Mouse (Mus musculus) forebrain, embryonic 11.5 days (tissue): ENCODE measurements around the gene Yju2. TPM values are rescaled to one million over a fixed set of nuclear protein-coding genes. Genes with fewer than 3 reads are reported as not detected.
"Not testable (repeated sequence)": the region's sequence is repeated elsewhere in the genome, so short reads cannot be mapped to it uniquely, and the experiment has no call there.

ENCODE experiments used
- ATAC-seq: fragments of 200-750 bp; cut with Nextera tagmentation; replicated peaks from 2 replicates; pipeline ENCODE4 v1.8.0; 2017; ENCODE audit warnings: moderate TSS enrichment; ENCODE audit not compliant: low FRiP score
- DNase-seq: peaks from one replicate; pipeline ENCODE4 v3.0.0-alpha.2; 2017; ENCODE audit warnings: low spot score
- H3K27ac ChIP-seq: fragments of 300-500 bp; sonication (generic); 2 replicates; pipeline ENCODE4 v1.5.1; 2014; ENCODE audit warnings: low read depth, low read length
- H3K27me3 ChIP-seq: fragments of 300-500 bp; sonication (generic); 2 replicates; pipeline ENCODE4 v1.6.1; 2014; ENCODE audit warnings: mild to moderate bottlenecking, low read length, mixed read lengths; ENCODE audit not compliant: control insufficient read depth, insufficient read depth
- H3K36me3 ChIP-seq: fragments of 300-500 bp; sonication (generic); 2 replicates; pipeline ENCODE4 v1.6.1; 2014; ENCODE audit warnings: mild to moderate bottlenecking, low read length, moderate library complexity, mixed read lengths; ENCODE audit not compliant: control insufficient read depth, insufficient read depth
- H3K4me1 ChIP-seq: fragments of 300-500 bp; sonication (generic); replicated peaks from 2 replicates; pipeline ENCODE4 v1.6.1; 2014; ENCODE audit warnings: low read length, mixed read lengths; ENCODE audit not compliant: control insufficient read depth, insufficient read depth
- H3K4me2 ChIP-seq: fragments of 300-500 bp; sonication (generic); 2 replicates; pipeline ENCODE4 v1.6.1; 2014; ENCODE audit warnings: low read depth, mild to moderate bottlenecking, low read length, moderate library complexity, mixed read lengths; ENCODE audit not compliant: severe bottlenecking
- H3K4me3 ChIP-seq: fragments of 300-500 bp; sonication (generic); 2 replicates; pipeline ENCODE4 v1.5.1; 2014; ENCODE audit warnings: low read depth, low read length
- H3K9ac ChIP-seq: fragments of 300-500 bp; sonication (generic); 2 replicates; pipeline ENCODE4 v1.6.1; 2014; ENCODE audit warnings: low read length
- H3K9me3 ChIP-seq: fragments of 300-500 bp; sonication (generic); 2 replicates; pipeline ENCODE4 v1.6.1; 2016; ENCODE audit warnings: low read length, mixed read lengths; ENCODE audit not compliant: control insufficient read depth
- WGBS: fragments of 180-500 bp; shearing (Covaris S2); extraction: QIAGEN DNeasy Blood & Tissue Kit; methylation state at CpG from one replicate; pipeline ENCODE4 v1.1.7; 2014; 5-methylcytosine and 5-hydroxymethylcytosine counted together
- polyA plus RNA-seq: library from polyadenylated mRNA; unstranded; fragments of >200 nt; fragmentation: Nextera tagmentation; extraction: Ambion mirVana; gene quantifications from 2 replicates; pipeline ENCODE4 v1.2.1, GENCODE M21; 2014

The Yju2 gene
- 27.4 and 28.2 TPM in 2 replicates for polyA plus RNA-seq

DNA sequence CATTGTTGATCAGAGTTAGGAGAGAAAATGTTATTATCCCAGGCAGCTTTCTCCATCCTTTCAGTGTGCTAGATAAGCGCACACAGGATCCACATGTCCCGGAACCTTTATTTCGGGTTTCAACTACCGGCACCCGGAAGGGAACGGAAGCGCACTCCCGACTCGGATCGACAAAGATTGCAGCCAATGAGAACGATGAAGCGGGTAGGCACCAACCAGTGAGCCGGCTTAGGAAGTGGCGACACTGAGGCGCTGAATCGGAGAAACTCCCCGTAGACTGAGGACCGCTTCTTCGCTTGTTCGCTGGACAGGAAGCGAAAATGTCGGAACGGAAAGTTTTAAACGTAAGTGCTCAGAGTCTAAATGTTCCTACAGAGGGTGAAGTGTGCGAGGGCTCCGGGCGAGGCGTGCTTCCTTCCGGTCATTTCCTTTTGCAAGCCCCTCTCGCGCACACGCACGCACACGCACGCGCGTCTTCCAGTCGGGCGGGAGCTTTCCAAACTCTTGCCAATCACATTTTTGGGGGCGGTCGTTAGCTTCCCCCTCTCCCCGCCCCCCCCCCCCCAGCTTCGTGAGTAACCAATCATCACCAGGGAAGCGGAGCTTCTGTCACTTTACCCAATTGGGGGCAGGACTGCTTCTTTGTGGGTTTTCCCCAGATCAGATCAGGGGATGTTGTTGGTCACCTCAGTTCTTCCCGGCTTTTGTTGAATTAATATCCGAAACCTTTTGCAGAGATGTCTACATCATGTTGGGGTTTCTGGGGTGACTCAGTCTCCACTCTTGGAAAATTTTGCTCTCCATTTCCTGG lies at the start of gene Yju2:
Gene Yju2, plus strand, starts transcription at position 182 of the 811 bp plus-strand sequence.
- H3K4me3 ChIP-seq, result peak within 1 kb of the TSS; percentile 56
- peaks cover 10% of the 10 kb centered on the region for H3K4me1 ChIP-seq
- WGBS, result under 1% methylated on average over 46 of the region's 46 CpGs
- ATAC-seq (peak; percentile 90), DNase-seq (peak; percentile 94)
- no peaks in the 10 kb centered on the region for H3K27me3 ChIP-seq
- peak within 1 kb of the TSS; percentile 92 for H3K27ac ChIP-seq
- H3K36me3 ChIP-seq, result no peaks in the 10 kb centered on the region
- H3K9me3 ChIP-seq, result no peaks in the 10 kb centered on the region
- peak within 1 kb of the TSS; percentile 66 for H3K4me2 ChIP-seq
- peak within 1 kb of the TSS; percentile 60 for H3K9ac ChIP-seq

DNA sequence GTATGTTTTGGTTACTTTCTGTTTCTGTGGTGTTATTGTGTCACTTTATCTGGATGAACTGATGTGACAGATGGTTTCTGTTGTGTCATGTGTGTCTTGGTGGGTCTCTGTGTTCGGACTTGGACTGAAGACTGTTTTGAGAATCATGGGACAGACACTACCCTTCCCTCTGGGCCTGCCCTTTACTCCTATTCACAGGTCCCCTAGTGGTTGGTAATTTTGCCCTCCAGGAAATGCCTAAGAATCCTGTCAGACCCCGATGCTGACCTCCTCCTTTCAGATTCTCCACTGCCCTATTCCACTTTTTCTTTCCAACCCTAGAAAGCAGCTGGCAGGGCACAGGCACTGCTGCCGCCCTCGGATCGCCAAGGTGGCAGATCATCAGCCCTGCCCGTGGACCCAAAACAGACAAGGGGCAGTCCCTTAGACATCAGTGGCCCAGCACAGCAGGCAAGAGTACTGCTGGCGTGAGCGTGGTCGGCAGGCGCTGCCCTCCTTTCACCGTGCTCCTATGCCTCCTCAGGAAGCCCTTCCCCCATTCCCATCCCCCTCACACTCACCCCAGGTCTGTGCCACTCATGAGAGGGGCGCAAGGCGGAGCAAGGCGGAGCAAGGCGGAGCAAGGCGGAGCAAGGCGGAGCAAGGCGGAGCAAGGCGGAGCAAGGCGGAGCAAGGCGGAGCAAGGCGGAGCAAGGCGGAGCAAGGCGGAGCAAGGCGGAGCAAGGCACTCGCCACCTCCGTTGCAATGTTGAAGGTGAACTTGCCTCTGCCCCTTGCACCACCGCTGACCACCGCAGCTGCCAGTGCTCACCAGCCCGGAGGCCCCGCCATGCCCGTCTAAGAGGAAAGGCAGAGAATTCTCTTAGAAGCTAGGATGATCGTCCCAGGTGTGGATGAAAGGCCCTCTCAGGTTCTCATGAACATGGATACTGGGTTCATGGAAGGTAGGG lies 27.1 kb upstream of the Yju2 start:
- H3K9ac ChIP-seq, result peak overlapping the region; percentile 73
- no peaks in the 10 kb centered on the region for H3K27me3 ChIP-seq
- WGBS, result 2% methylated on average over 28 of the region's 33 CpGs

DNA sequence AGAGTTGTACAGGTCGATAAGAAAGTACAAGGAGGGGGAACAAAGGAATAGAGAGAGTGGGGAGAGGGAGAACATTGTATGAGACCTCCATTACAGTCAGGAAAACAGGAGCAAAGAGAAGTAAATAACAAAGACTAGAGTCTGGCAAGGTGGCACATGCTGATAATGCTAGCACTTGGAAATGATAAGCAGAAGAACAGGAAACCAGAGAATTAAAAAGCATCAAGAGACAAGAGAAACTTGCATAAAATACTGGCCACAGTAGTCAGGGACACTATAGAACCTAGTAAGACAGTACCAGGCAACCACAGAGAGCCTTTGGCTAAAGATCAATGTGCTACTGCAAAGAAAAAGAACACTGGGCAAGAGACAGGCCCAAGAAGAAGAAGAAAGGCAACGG lies 26.3 kb upstream of the Yju2 start:
- H3K9ac ChIP-seq, result peak overlapping the region; percentile 12; the same call in 1 of the 2 replicates
- H3K4me1 ChIP-seq, result no peaks in the 10 kb centered on the region
- no peaks in the 10 kb centered on the region for H3K36me3 ChIP-seq
- peak overlapping the region; percentile 70; the same call in 1 of the 2 replicates for H3K4me2 ChIP-seq
- H3K4me3 ChIP-seq, result peak overlapping the region; percentile 46
- peak; percentile 19; the same call in 1 of the 2 replicates for ATAC-seq
- H3K9me3 ChIP-seq, result no peaks in the 10 kb centered on the region
- WGBS, result 79% methylated on average over 2 of the region's 2 CpGs
- no peaks in the 10 kb centered on the region for H3K27me3 ChIP-seq
- no peak for DNase-seq
- H3K27ac ChIP-seq, result no peak overlapping the region

More for the DNA sequence above, 27.1 kb upstream of the Yju2 start:
- DNase-seq (peak; percentile 87), ATAC-seq (peak; percentile 98)
- Histone ChIP-seq H3K36me3 (no peaks in the 10 kb centered on the region), H3K4me2 (peak overlapping the region; percentile 70), H3K4me1 (no peaks in the 10 kb centered on the region), H3K9me3 (no peaks in the 10 kb centered on the region), H3K27ac (peak overlapping the region; percentile 62; the same call in 1 of the 2 replicates), H3K4me3 (peak overlapping the region; percentile 46)

DNA sequence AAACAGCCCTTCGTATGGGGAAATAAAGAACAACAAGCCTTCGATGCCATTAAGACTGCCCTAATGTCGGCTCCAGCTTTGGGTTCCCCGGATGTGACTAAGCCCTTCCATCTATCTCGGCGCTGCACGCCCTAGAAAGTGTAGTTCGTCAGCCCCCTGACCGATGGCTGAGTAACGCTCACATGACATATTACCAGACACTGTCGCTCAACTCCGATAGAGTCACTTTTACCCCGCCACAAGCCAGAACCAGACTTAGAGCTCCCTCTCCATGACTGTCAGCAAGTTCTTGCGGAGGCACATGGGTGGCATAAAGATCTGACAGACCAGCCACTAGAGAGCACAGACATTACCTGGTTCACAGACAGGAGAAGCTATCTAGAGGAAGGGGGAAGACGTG lies 25.7 kb upstream of the Yju2 start:
- DNase-seq (peak; percentile 45), ATAC-seq (no peak)
- H3K4me1 ChIP-seq, result no peaks in the 10 kb centered on the region
- no peaks in the 10 kb centered on the region for H3K27me3 ChIP-seq
- no peak overlapping the region for H3K4me3 ChIP-seq
- H3K9me3 ChIP-seq, result no peaks in the 10 kb centered on the region
- no peaks in the 10 kb centered on the region for H3K36me3 ChIP-seq
- H3K27ac ChIP-seq, result no peak overlapping the region
- no peak overlapping the region for H3K9ac ChIP-seq
- H3K4me2 ChIP-seq, result no peak overlapping the region
- 94% methylated on average over 15 of the region's 15 CpGs for WGBS

DNA sequence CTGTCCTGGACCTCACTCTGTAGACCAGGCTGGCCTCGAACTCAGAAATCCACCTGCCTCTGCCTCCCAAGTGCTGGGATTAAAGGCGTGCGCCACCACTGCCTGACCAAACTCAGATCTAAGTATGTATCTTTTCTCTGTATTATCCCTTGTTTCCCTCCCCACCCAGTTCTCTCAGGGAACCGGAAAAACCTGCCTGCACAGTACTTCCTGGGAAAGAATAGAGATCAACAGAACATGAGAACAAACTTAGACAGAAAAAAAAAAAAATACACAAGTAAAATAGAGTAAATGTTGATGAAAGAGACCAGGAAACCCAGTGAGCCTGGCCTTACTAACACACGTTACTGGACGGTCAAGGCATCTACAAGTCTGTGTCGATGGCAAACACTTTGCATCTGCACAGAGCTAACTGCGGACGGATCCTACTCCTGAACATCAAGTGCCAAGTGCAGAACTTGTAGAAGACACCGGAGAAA lies 14.5 kb upstream of the Yju2 start:
- H3K27ac ChIP-seq, H3K9ac ChIP-seq, ATAC-seq, H3K36me3 ChIP-seq, H3K4me1 ChIP-seq, H3K27me3 ChIP-seq, DNase-seq, H3K9me3 ChIP-seq: not testable (repeated sequence)
- WGBS, result 35% methylated on average over 10 of the region's 10 CpGs
- peak overlapping the region; percentile 64 for H3K4me2 ChIP-seq
- peak overlapping the region; percentile 38 for H3K4me3 ChIP-seq

GRCm38 (mm10) chr17:55944866-55945682 lies 13.8 kb upstream of the Yju2 start:
- not testable (repeated sequence) for H3K4me1 ChIP-seq, H3K9me3 ChIP-seq, H3K36me3 ChIP-seq, H3K27me3 ChIP-seq
- WGBS, result under 1% methylated on average over 50 of the region's 56 CpGs
- Histone ChIP-seq H3K9ac (peak overlapping the region; percentile 56), H3K4me2 (peak overlapping the region; percentile 64), H3K27ac (peak overlapping the region; percentile 77), H3K4me3 (peak overlapping the region; percentile 38)
- peak; percentile 79 for DNase-seq
- peak; percentile 97 for ATAC-seq

- peaks cover 3% of the 10 kb centered on the region; the same call in 1 of the 2 replicates for H3K4me1 ChIP-seq
- no peak overlapping the region for H3K27ac ChIP-seq
- H3K27me3 ChIP-seq, result no peaks in the 10 kb centered on the region
- H3K9ac ChIP-seq, result peak overlapping the region; percentile 56
- H3K36me3 ChIP-seq, result no peaks in the 10 kb centered on the region
- peak overlapping the region; percentile 38 for H3K4me3 ChIP-seq
- no peak for DNase-seq
- ATAC-seq, result 0 out of 2 replicates have a peak, but pooled peaks have one; percentile 0
- H3K4me2 ChIP-seq, result peak overlapping the region; percentile 64
- WGBS, result 40% methylated on average over 5 of the region's 5 CpGs
- H3K9me3 ChIP-seq, result no peaks in the 10 kb centered on the region
These were observed 13.2 kb upstream of the Yju2 start for GRCm38 (mm10) chr17:55945696-55946095.
